Mouse (Mus musculus): ENCODE results near the gene Gm10563.

Gm10563 gene

GRCm38 (mm10) chr4:155652283-155653085 lies 7.3 kb upstream of the Gm10563 start:
- peak; percentile 66 for DNase-seq

GRCm38 (mm10) chr4:155651553-155652269 lies 6.5 kb upstream of the Gm10563 start:
- no peak for DNase-seq

- no peak for DNase-seq
These were observed 4.1 kb upstream of the Gm10563 start for GRCm38 (mm10) chr4:155649355-155649754.

GRCm38 (mm10) chr4:155645721-155646120 lies 513 bp upstream of the Gm10563 start:
- DNase-seq, result no peak

GRCm38 (mm10) chr4:155643531-155643930 lies 1.7 kb downstream of the Gm10563 start:
- no peak for DNase-seq

GRCm38 (mm10) chr4:155635766-155636499 lies 9.3 kb downstream of the Gm10563 start:
- DNase-seq, result no peak

GRCm38 (mm10) chr4:155630267-155630666 lies 14.9 kb downstream of the Gm10563 start:
- DNase-seq, result no peak

GRCm38 (mm10) chr4:155624338-155625291 lies 20.6 kb downstream of the Gm10563 start, which contains the start of gene Cdk11b:
TSS of gene Cdk11b (plus strand) at chr4:155624854.
- peak; percentile 98 for DNase-seq

GRCm38 (mm10) chr4:155618321-155618720 lies 26.9 kb downstream of the Gm10563 start:
- DNase-seq, result no peak

- no peak for DNase-seq
These were observed 31.9 kb downstream of the Gm10563 start for GRCm38 (mm10) chr4:155613264-155613663.

- DNase-seq, result no peak
These were observed 33.3 kb downstream of the Gm10563 start for GRCm38 (mm10) chr4:155611860-155612259.

- DNase-seq, result no peak
These were observed 38.4 kb downstream of the Gm10563 start for GRCm38 (mm10) chr4:155606825-155607224.

GRCm38 (mm10) chr4:155605132-155605531 lies 40.1 kb downstream of the Gm10563 start:
- DNase-seq, result no peak

GRCm38 (mm10) chr4:155603801-155604200 lies 41.4 kb downstream of the Gm10563 start:
- no peak for DNase-seq

GRCm38 (mm10) chr4:155602753-155603152 lies 42.5 kb downstream of the Gm10563 start:
- no peak for DNase-seq

- DNase-seq, result no peak
These were observed 43.2 kb downstream of the Gm10563 start for GRCm38 (mm10) chr4:155601997-155602456.

GRCm38 (mm10) chr4:155601091-155601996 lies 43.9 kb downstream of the Gm10563 start, which contains the start of gene Slc35e2:
TSS of gene Slc35e2 (plus strand) at chr4:155601416.
- DNase-seq, result peak; percentile 94

GRCm38 (mm10) chr4:155599901-155600825 lies 45.0 kb downstream of the Gm10563 start:
- DNase-seq, result no peak

- DNase-seq, result no peak
These were observed 46.7 kb downstream of the Gm10563 start for GRCm38 (mm10) chr4:155598536-155598935.

- no peak for DNase-seq
These were observed 48.6 kb downstream of the Gm10563 start for GRCm38 (mm10) chr4:155596606-155597005.

Measured in cerebellum, adult 11-12 months (tissue).